Mouse (Mus musculus): ENCODE measurements at regions not wholly inside any gene's neighbourhood (a gene's known extent, or its start where the extent isn't known, plus 50 kb on each side); places are given as distances from the start of the nearest gene placed in this dataset.

GRCm38 (mm10) chr4:99475701-99476218, 180.1 kb downstream of the Gm12689 start:
- DNase-seq (ENCODE audit: low read depth in 3 of 3, low spot score in 3 of 3) = no peak

DNA sequence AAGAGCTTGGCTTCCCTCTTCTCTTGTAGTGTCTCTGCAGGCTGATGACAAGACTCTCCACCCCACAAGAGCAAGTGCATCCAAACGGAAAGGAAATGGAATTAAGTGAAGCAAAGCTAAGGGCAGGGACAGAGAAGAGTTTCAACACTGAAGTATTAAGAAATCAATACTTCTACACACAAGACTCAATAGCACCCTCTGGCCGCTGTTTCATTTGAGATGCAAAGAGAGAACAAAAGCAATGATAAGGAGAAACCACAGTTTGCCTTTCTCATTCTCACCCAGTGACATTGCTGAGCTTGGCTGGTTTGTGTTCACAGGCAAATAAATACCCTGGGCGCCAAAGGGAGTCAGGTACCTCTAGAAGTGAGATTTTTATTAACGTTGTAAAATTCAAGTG, 171.8 kb upstream of the Foxd3 start:
- Histone ChIP-seq H3K27ac (no peak overlapping the region), H3K27me3 (ENCODE audit: control insufficient read depth, insufficient read depth, low read length) (no peaks in the 10 kb centered on the region), H3K9me3 (ENCODE audit: control insufficient read depth, low read length) (no peaks in the 10 kb centered on the region), H3K4me2 (ENCODE audit: low read depth) (no peak overlapping the region), H3K4me1 (replicated peaks; ENCODE audit: control insufficient read depth in 2 of 2, insufficient read depth in 2 of 2, low read length in 1 of 2) (no peaks in the 10 kb centered on the region), H3K9ac (replicated peaks) (no peak overlapping the region), H3K4me3 (ENCODE audit: insufficient read depth in 1 of 2, low read depth in 2 of 2, low read length in 2 of 2) (no peak overlapping the region), H3K36me3 (replicated peaks; ENCODE audit: control insufficient read depth, insufficient read depth, low read depth) (no peaks in the 10 kb centered on the region)
- DNase-seq (ENCODE audit: low read depth in 3 of 3, low spot score in 3 of 3) = no peak
- TF ChIP-seq EP300 (IDR thresholded peaks at IDR 0.05; ENCODE audit: low read depth) = no peak
- TF ChIP-seq CTCF (IDR thresholded peaks at IDR 0.05; ENCODE audit: low read depth) = no peak
- no peak for ATAC-seq (ENCODE audit: insufficient read depth)
- 41% methylated on average over 4 of the region's 4 CpGs for WGBS (ENCODE audit: insufficient replicate concordance)

More at GRCm38 (mm10) chr4:99475701-99476218, 180.1 kb downstream of the Gm12689 start:
- WGBS (ENCODE audit: insufficient replicate concordance) = 54% methylated on average over 11 of the region's 11 CpGs
- Histone ChIP-seq H3K9me3 (ENCODE audit: control insufficient read depth, low read length) (no peaks in the 10 kb centered on the region), H3K4me1 (replicated peaks; ENCODE audit: control insufficient read depth in 2 of 2, insufficient read depth in 2 of 2, low read length in 1 of 2) (no peaks in the 10 kb centered on the region), H3K4me3 (ENCODE audit: insufficient read depth in 1 of 2, low read depth in 2 of 2, low read length in 2 of 2) (no peak overlapping the region), H3K9ac (replicated peaks) (no peak overlapping the region), H3K27me3 (ENCODE audit: control insufficient read depth, insufficient read depth, low read length) (no peaks in the 10 kb centered on the region), H3K27ac (no peak overlapping the region), H3K4me2 (ENCODE audit: low read depth) (no peak overlapping the region), H3K36me3 (replicated peaks; ENCODE audit: control insufficient read depth, insufficient read depth, low read depth) (no peaks in the 10 kb centered on the region)
- TF ChIP-seq CTCF (IDR thresholded peaks at IDR 0.05; ENCODE audit: low read depth) = no peak
- TF ChIP-seq EP300 (IDR thresholded peaks at IDR 0.05; ENCODE audit: low read depth) = no peak
- no peak for ATAC-seq (ENCODE audit: insufficient read depth)

DNA sequence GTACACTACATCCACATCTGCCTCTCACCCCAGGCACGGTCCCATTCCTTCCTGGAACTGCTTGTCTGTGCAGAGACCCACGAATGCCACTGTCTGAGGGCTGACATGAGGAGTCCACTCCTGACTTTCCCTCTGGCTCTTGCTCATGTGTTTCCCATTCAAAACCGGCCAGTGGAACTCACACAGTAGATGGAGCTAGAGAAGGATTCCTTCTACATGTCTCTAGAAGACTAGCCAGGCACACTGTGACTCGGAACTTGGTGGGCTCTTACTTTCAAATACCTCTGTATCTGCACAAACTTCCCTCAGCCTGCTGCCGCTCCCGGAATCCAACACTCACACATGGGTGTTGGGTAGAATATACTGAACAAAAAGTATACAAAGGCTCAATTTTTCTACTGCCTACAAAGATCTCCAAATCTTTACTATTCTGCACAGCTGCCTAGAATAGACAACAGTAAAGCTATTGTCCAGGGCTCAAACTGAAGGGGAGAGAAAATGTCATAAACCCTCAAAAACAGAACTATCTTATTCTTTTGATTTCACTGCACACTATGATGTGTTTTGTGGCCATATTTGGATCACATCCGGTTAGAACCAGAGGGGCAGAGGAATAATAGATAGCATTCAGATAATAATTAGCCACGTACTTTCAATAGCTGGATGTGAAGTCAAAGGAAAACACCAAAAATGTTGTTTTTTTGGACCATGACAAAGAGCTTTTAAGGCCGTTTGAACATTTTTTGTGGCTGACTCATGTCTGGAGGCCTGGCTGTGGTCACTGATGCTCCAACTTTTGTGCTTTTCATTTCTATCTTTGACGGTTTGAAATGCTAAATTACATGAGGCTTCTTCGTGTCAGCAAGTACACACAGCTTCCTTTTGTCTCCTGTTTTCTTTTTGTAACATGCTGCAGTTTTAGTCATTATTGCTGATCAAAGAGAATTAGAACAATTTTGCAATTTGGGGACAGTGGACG, 164.3 kb upstream of the Foxd3 start:
- Histone ChIP-seq H3K4me3 (ENCODE audit: insufficient read depth in 1 of 2, low read depth in 2 of 2, low read length in 2 of 2) (no peak overlapping the region), H3K27me3 (ENCODE audit: control insufficient read depth, insufficient read depth, low read length) (no peaks in the 10 kb centered on the region), H3K9ac (replicated peaks) (no peak overlapping the region), H3K27ac (no peak overlapping the region), H3K36me3 (replicated peaks; ENCODE audit: control insufficient read depth, insufficient read depth, low read depth) (no peaks in the 10 kb centered on the region), H3K9me3 (ENCODE audit: control insufficient read depth, low read length) (no peaks in the 10 kb centered on the region), H3K4me2 (ENCODE audit: low read depth) (no peak overlapping the region), H3K4me1 (replicated peaks; ENCODE audit: control insufficient read depth in 2 of 2, insufficient read depth in 2 of 2, low read length in 1 of 2) (no peaks in the 10 kb centered on the region)
- ATAC-seq (ENCODE audit: insufficient read depth) = no peak
- no peak for DNase-seq (ENCODE audit: low read depth in 3 of 3, low spot score in 3 of 3)
- no peak for TF ChIP-seq CTCF (IDR thresholded peaks at IDR 0.05; ENCODE audit: low read depth)
- TF ChIP-seq EP300 (IDR thresholded peaks at IDR 0.05; ENCODE audit: low read depth) = no peak
- 49% methylated on average over 12 of the region's 12 CpGs for WGBS (ENCODE audit: insufficient replicate concordance)

GRCm38 (mm10) chr4:99503221-99503744, 152.8 kb upstream of the Foxd3 start:
- Histone ChIP-seq H3K9me3 (ENCODE audit: control insufficient read depth, low read length) (no peaks in the 10 kb centered on the region), H3K9ac (replicated peaks) (no peak overlapping the region), H3K4me3 (ENCODE audit: insufficient read depth in 1 of 2, low read depth in 2 of 2, low read length in 2 of 2) (no peak overlapping the region), H3K4me2 (ENCODE audit: low read depth) (no peak overlapping the region), H3K27me3 (ENCODE audit: control insufficient read depth, insufficient read depth, low read length) (no peaks in the 10 kb centered on the region), H3K4me1 (replicated peaks; ENCODE audit: control insufficient read depth in 2 of 2, insufficient read depth in 2 of 2, low read length in 1 of 2) (no peaks in the 10 kb centered on the region), H3K36me3 (replicated peaks; ENCODE audit: control insufficient read depth, insufficient read depth, low read depth) (no peaks in the 10 kb centered on the region), H3K27ac (no peak overlapping the region)
- 65% methylated on average over 10 of the region's 10 CpGs for WGBS (ENCODE audit: insufficient replicate concordance)
- ATAC-seq (ENCODE audit: insufficient read depth) (no peak), DNase-seq (ENCODE audit: low read depth in 3 of 3, low spot score in 3 of 3) (no peak)
- TF ChIP-seq EP300 (IDR thresholded peaks at IDR 0.05; ENCODE audit: low read depth) (no peak), CTCF (IDR thresholded peaks at IDR 0.05; ENCODE audit: low read depth) (no peak)

GRCm38 (mm10) chr4:99511993-99512392, 144.1 kb upstream of the Foxd3 start:
- no peaks in the 10 kb centered on the region for H3K9me3 ChIP-seq (ENCODE audit: control insufficient read depth, low read length)
- no peak for ATAC-seq (ENCODE audit: insufficient read depth)
- H3K9ac ChIP-seq (replicated peaks) = no peak overlapping the region
- H3K4me1 ChIP-seq (replicated peaks; ENCODE audit: control insufficient read depth in 2 of 2, insufficient read depth in 2 of 2, low read length in 1 of 2) = no peaks in the 10 kb centered on the region
- H3K27me3 ChIP-seq (ENCODE audit: control insufficient read depth, insufficient read depth, low read length) = no peaks in the 10 kb centered on the region
- H3K4me2 ChIP-seq (ENCODE audit: low read depth) = no peak overlapping the region
- H3K36me3 ChIP-seq (replicated peaks; ENCODE audit: control insufficient read depth, insufficient read depth, low read depth) = no peaks in the 10 kb centered on the region
- 61% methylated on average over 6 of the region's 6 CpGs for WGBS (ENCODE audit: insufficient replicate concordance)
- TF ChIP-seq EP300 (IDR thresholded peaks at IDR 0.05; ENCODE audit: low read depth) = no peak
- TF ChIP-seq CTCF (IDR thresholded peaks at IDR 0.05; ENCODE audit: low read depth) = no peak
- no peak overlapping the region for H3K4me3 ChIP-seq (ENCODE audit: insufficient read depth in 1 of 2, low read depth in 2 of 2, low read length in 2 of 2)
- DNase-seq (ENCODE audit: low read depth in 3 of 3, low spot score in 3 of 3) = no peak
- H3K27ac ChIP-seq = no peak overlapping the region

Data from liver, embryonic 14.5 days (tissue).